Mouse (Mus musculus) layer of hippocampus, adult 9-11 months (tissue): ENCODE measurements around the gene 1700102P08Rik.

ENCODE experiments used
- DNase-seq: peaks from one replicate; pipeline ENCODE4 v3.0.0; 2022

1700102P08Rik gene

GRCm38 (mm10) chr9:108392676-108393075, at the start of gene 1700102P08Rik:
1700102P08Rik (plus strand) TSS chr9:108392805.
- no peak for DNase-seq

- no peak for DNase-seq
Observed at GRCm38 (mm10) chr9:108343331-108343730, 49.3 kb upstream of the 1700102P08Rik start.

GRCm38 (mm10) chr9:108343835-108344234, 48.8 kb upstream of the 1700102P08Rik start:
- no peak for DNase-seq

- no peak for DNase-seq
Observed at GRCm38 (mm10) chr9:108344471-108344870, 48.1 kb upstream of the 1700102P08Rik start.

GRCm38 (mm10) chr9:108347024-108347423, 45.6 kb upstream of the 1700102P08Rik start:
- no peak for DNase-seq

GRCm38 (mm10) chr9:108347540-108348289, 44.9 kb upstream of the 1700102P08Rik start, which contains the start of gene Usp4:
Usp4 (plus strand) TSS chr9:108347853.
- DNase-seq = peak; percentile 91

GRCm38 (mm10) chr9:108348290-108348680, 44.3 kb upstream of the 1700102P08Rik start:
- DNase-seq = no peak

GRCm38 (mm10) chr9:108349727-108350126, 42.9 kb upstream of the 1700102P08Rik start:
- no peak for DNase-seq

GRCm38 (mm10) chr9:108378234-108378633, 14.4 kb upstream of the 1700102P08Rik start:
- DNase-seq = no peak

- DNase-seq = no peak
Observed at GRCm38 (mm10) chr9:108378736-108379135, 13.9 kb upstream of the 1700102P08Rik start.

- no peak for DNase-seq
Observed at GRCm38 (mm10) chr9:108379294-108379693, 13.3 kb upstream of the 1700102P08Rik start.

- DNase-seq = no peak
Observed at GRCm38 (mm10) chr9:108381382-108381781, 11.2 kb upstream of the 1700102P08Rik start.

- no peak for DNase-seq
Observed at GRCm38 (mm10) chr9:108385006-108385405, 7.6 kb upstream of the 1700102P08Rik start.

GRCm38 (mm10) chr9:108386816-108387215, 5.8 kb upstream of the 1700102P08Rik start:
- no peak for DNase-seq

- no peak for DNase-seq
Observed at GRCm38 (mm10) chr9:108388601-108389000, 4.0 kb upstream of the 1700102P08Rik start.

GRCm38 (mm10) chr9:108389220-108389619, 3.4 kb upstream of the 1700102P08Rik start:
- peak; percentile 22 for DNase-seq

- DNase-seq = no peak
Observed at GRCm38 (mm10) chr9:108394191-108394590, 1.6 kb downstream of the 1700102P08Rik start.

- no peak for DNase-seq
Observed at GRCm38 (mm10) chr9:108395427-108395826, 2.8 kb downstream of the 1700102P08Rik start.

GRCm38 (mm10) chr9:108398324-108398723, 5.7 kb downstream of the 1700102P08Rik start:
- DNase-seq = no peak

GRCm38 (mm10) chr9:108401186-108401960, 8.8 kb downstream of the 1700102P08Rik start:
- DNase-seq = peak; percentile 85

- DNase-seq = peak; percentile 59
Observed at GRCm38 (mm10) chr9:108403081-108403480, 10.5 kb downstream of the 1700102P08Rik start.

- DNase-seq = no peak
Observed at GRCm38 (mm10) chr9:108404451-108404850, 11.8 kb downstream of the 1700102P08Rik start.

GRCm38 (mm10) chr9:108409535-108409934, 16.9 kb downstream of the 1700102P08Rik start:
- DNase-seq = no peak

- peak; percentile 80 for DNase-seq
Observed at GRCm38 (mm10) chr9:108411381-108411942, 18.9 kb downstream of the 1700102P08Rik start.
